Mouse (Mus musculus) neural tube, embryonic 10.5 days (tissue): ENCODE measurements around the gene Nmu.
A peak's percentile ranks its signal among the peaks of the same experiment; 100 is the strongest.

Experiments
- DNase-seq: peaks from one replicate; pipeline ENCODE4 v3.0.0-alpha.2; 2017; ENCODE audit warnings: low spot score; ENCODE audit errors: extremely low spot score

The Nmu gene

GRCm38 (mm10) chr5:76363453-76364104 lies at the start of gene Nmu:
TSS of gene Nmu (minus strand) at chr5:76363788.
- DNase-seq, result peak; percentile 34

- no peak for DNase-seq
These were observed 48.1 kb upstream of the Nmu start for GRCm38 (mm10) chr5:76411697-76412096.

DNA sequence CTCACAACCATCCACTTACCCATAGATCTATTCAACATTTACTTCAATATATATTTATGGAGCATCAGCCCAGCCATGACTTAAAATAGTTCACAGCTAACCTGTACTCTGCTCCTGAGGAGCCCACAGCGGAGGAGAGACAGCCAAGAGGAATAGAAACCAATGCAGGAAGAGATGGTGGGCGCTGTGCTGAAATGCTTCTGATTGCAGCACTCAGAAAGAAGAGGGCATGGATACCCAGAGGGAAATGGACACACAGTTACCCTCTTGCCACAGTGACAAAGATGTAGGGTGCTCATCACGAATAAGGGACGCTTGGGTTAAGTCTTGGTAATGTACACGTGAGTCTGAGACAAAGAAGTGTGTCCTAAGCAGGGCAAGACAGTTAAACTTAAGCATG lies 30.8 kb upstream of the Nmu start:
- no peak for DNase-seq

DNA sequence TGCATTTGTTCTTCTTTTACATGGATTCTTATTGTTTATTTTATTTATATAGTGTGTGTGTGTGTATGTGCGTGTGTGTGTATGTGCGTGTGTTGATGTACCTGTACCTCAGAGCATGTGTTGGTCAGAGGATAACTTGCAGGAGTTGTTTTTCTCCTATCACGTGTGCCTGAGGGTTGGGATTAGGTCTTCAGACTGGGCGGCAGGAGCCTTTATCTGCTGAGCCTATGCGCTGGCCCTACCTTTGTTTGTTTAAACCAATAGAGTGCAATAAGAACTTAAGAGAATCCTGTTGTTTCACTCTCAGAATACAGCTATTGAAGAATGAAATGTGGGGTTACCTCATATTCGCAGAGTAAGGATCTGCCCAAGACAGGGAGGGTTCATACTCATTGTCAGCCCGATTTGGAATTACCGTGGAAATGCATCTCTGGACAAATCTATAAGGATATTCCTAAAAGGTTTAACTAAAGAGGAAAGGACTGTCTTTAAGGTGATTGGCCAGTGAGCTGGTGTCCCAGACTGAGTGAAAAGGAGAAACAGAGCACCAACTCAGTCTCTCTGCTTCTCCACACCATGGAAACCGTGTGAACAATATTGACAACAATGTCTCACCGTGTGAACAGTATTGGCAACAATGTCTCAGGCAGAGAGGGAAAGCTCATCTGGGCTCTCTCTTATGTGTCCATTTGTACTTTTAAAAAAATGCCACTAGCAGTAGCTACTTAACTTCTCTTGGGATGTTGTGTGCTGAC lies 25.6 kb upstream of the Nmu start:
- DNase-seq, result no peak

DNA sequence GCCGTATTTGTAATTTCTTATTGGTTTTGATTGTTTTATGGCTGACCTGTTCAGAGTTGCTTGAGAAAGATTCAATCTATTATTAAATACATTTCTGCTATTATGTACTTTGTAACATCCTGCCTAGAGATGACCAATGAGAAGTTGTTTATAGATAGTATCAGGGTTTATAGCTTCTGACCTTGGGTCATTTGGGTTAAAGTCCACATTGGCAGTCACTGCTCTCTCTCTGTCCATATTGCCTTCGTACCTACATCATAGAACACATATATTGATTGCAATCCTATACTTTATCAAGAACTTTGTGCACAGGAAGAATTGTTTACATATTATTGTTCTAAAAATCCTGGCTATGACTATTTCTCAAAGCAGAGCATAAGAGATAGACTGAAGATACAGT lies 24.9 kb upstream of the Nmu start:
- DNase-seq, result no peak

- DNase-seq, result no peak
These were observed 20.1 kb upstream of the Nmu start for GRCm38 (mm10) chr5:76383673-76384072.

DNA sequence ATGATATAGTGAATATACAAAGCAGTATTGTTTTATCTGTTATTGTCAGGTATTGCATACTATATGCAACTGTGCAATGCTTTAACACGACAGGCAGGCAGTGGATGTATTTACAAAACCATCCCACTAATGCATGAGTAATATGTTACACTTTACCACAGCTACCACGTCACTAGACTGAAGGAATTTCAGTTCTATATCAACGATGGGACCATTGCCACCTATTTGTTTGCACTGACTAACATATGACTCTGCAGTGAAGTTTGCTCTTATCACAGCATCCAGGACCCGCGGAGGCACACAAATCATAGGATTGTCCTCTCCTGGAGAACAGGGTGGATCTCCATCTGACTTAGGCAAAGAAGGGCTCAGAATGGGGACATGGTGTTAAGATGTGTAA lies 18.2 kb upstream of the Nmu start:
- no peak for DNase-seq

DNA sequence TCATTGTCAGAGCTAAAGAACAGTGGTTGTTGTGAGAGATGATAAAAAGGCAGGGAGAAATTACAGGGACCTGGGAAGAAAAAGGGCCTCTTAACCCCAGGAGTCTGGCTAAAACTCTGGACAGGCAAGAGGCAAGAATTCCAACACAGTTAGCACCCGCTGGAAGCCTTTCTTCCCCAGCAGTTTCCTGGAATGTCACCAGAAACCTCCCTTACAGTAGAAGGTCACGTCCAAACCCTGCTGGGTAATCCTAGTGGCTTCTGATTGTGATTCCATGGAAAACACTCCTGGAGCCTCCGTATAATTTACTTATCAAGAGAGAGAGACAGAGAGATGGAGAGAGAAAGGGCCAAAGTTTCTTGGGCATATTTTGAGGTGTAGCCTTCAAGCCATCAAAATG lies 15.6 kb upstream of the Nmu start:
- no peak for DNase-seq

GRCm38 (mm10) chr5:76369215-76369840 lies 5.7 kb upstream of the Nmu start:
- no peak for DNase-seq

DNA sequence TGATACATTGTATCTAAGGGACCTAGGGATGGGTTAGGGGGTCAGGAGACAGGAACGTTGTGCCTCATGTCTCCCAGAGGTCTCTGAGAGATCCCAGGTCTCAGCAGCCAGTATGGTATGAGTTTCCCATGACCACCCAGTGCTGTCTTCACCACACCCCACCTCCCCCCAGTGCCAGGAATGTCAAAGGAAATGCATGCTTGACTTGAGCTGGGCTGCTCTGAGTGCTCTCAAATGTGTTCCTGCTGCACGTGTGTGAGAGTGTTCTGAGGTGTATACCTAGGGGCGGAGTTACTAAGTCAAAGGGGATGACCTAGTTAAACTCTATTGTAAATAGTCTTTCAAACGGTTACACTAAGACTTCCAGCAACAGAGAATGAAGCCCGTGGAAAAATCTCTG lies 1.8 kb upstream of the Nmu start:
- no peak for DNase-seq

DNA sequence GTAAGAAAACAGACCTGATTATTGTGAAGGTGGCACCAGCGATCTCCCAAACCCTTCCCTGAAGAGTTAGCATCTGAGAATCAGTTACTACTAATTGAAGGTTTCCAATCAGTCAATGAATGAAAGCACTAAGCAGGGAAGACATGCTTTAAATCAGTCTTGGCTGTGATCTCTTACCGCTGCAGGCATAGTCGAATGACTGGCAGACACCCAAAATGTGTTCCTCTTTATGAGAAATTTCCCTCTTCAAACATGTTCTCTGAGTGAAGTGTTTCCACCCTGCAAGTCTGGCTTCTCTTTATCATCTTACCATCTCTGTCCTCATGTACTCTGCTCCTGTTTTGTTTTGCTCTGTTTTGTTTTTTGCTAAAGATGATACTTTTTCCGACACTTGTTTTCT lies 2.8 kb downstream of the Nmu start:
- no peak for DNase-seq

DNA sequence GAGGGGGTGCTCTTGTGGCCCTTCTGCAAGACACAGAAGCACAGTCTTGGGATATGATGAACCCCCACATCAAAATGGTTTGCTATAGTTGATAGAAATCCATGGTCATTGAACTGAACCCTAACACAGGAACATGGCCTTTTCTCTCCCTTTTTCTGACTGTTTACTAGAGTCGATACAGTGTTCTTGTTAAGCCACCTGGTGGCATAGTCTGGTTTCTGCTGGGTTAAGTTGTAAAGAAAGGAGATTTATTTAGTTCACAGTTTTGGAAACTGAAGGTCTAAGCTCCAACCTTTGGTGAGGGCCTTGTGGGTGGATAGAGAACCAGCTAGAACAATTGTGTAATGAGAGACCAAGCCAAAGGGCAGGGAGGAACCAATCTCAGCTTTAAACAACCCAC lies 3.5 kb downstream of the Nmu start:
- DNase-seq, result no peak

DNA sequence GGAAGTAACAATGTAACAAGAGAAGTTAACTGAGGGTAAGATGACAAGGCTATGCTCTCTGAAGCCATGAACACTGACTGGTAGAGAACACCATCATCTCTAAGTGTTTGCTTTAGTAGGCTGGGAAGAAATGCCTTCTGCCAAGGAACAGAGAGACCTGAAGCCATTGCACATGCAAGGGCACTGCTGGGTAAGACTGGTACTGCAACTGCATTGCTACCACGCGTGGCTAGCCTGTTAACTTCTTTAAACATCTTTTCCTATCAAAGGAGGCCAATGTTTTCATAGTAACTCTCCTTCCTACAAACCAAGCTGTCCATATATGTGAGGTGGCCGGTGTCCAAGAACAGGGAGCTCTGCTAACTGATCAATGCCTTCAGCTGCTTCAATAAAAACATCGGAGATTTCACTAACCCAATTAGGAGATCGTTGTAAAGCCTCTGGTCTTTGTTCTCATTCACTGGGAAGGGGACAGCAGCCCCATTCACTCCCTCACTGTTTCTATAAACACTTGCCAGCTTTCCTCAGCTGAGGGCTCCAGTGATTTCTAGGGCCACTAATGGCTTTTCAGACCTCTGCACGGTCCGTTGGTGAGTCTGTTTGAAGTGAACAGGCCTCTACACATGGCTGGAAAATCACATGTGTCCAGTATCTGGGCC lies 11.5 kb downstream of the Nmu start:
- DNase-seq, result no peak

GRCm38 (mm10) chr5:76351537-76351936 lies 12.1 kb downstream of the Nmu start:
- no peak for DNase-seq

- no peak for DNase-seq
These were observed 17.5 kb downstream of the Nmu start for GRCm38 (mm10) chr5:76346137-76346536.

GRCm38 (mm10) chr5:76340931-76341330 lies 22.7 kb downstream of the Nmu start:
- DNase-seq, result no peak

DNA sequence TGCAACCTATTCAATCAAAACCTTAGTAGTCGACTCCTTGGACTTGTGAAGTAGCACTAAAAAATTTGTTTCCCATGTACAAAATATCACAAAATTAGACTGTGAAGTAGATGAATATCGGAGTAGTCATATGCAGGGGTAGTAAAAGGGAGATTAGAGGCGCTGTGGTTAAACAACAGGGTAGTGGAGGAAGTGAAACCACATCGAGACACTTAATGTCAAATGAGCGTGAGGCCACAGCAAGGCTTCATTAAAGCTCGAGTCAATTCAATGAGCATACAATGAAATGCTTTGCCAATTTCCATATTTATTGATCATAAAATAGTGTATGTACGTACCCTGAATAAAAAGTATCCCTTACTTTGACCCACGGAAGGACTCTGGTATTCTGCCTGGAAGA lies 26.5 kb downstream of the Nmu start:
- DNase-seq, result no peak

DNA sequence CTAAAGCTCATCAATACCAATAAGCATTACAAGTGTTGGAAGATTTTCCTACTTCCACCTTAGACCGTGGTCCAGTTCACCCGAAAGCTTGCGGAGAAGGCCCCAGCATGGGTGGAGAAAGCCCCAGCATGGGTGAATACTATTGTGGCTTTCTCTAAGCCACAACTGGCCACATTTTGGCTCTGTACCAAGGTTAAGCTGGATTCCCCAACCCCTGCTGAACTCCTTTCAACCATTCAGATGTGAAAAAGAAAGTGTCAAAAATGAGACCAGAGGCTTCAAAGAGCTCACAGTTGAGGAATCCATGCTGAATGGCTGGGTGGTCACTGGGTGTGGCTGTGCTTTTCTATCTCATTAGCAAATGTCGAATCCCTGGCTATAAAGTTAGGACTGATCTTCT lies 29.8 kb downstream of the Nmu start:
- no peak for DNase-seq

DNA sequence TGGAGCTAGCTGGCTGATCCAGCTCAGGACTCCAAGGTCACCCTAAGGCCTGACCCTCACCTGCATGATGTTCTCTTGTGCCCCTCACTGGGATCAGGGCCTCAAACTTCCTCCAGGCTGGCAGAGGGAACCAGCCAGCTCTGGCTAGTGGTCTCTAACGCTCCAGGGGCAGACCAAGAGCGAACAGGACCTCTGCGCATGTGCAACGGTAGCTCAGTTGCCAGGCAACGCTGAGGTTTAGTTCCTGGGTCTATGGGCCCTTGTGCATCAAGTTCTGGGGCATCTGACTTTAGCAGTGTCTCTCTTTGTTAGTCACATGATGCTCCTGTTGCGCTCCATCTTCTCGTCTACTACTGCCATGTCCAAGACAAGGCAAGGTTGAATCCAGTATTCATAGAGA lies 32.6 kb downstream of the Nmu start, which contains the start of gene Pdcl2:
TSS of gene Pdcl2 (minus strand) at position 204 of the 400 bp plus-strand sequence.
- no peak for DNase-seq

DNA sequence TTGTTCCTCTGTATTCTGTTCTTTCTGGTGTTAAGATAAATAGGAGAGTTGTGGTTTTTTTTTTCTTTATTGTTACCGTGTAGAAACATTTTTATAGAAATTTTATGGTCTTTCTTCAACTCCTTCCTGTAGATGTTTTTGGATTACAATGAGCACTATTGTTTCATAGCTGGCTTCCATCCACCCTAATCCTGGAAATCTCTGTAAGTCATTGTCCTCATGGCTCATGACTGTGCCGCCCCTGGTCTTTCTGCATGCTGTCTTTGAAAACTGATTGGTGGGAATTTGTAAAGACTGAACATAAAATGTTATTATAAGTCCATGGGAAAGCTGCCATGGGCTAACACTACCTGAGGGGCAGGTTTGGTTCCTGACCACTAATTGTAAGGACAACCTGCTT lies 36.3 kb downstream of the Nmu start:
- DNase-seq, result no peak

- no peak for DNase-seq
These were observed 38.5 kb downstream of the Nmu start for GRCm38 (mm10) chr5:76325113-76325512.
